Comparison of ENCODE assay signal across 37 mouse cellular contexts in the genomic region with DNA sequence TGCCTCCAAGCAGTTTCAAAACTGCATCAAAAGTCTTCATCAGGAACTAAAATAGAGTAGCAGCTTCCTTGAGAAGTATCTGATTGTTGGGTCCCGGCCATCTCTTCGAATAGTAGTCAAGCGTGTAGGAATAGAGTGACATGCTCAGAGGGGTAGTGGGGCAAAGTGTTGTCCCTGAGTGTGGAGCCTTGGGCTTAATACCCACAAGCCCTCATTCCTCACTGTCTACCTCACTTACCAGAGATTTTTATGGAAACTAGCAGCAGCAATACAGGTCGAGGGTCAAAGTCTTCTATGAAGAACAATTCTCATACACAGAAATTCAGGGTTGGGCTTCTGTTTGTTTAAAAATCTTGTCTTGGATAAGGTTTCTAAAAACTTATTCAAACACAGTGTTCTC. TPM values are rescaled to one million over a fixed set of nuclear protein-coding genes. Genes with fewer than 3 reads are reported as not detected.
"Had no signal": no experiment of that assay in that cellular context is flagged by ENCODE, and none has a peak within 500 bp of the region (broad histone marks: within the 10 kb centered on the region; RNA-seq: fewer than 3 reads in every experiment).

No protein-coding gene starts in this region.

- H3K4me3 ChIP-seq: limb, embryonic 10.5 days; limb, embryonic 12.5 days; limb, embryonic 13.5 days; limb, embryonic 15.5 days; liver, embryonic 12.5 days; liver, embryonic 13.5 days; liver, embryonic 15.5 days; lung, embryonic 15.5 days; megakaryocyte, embryonic 14.5 days; midbrain, embryonic 10.5 days; midbrain, embryonic 12.5 days; midbrain, embryonic 13.5 days; midbrain, embryonic 15.5 days; myocyte had no signal

- ATAC-seq: liver, embryonic 12.5 days; liver, postnatal 0 days; lung, postnatal 0 days; midbrain, embryonic 13.5 days; midbrain, embryonic 15.5 days; midbrain, embryonic 16.5 days had no signal

- DNase-seq: left cerebral cortex, postnatal 4 days; liver; liver, embryonic 13.5 days; liver, postnatal 0 days; lung, adult 18-20 months; lung, adult 2 months; lung, embryonic 14.5 days; lung, postnatal 10 days; lung, postnatal 14 days; lung, postnatal 36 days; lung, postnatal 4 days; midbrain, embryonic 14.5 days had no signal

- H3K9me3 ChIP-seq: limb, embryonic 10.5 days; limb, embryonic 12.5 days; limb, embryonic 13.5 days; limb, embryonic 15.5 days; liver, embryonic 12.5 days; liver, embryonic 13.5 days; liver, embryonic 15.5 days; lung, embryonic 15.5 days; megakaryocyte, embryonic 14.5 days; midbrain, embryonic 10.5 days; midbrain, embryonic 12.5 days; midbrain, embryonic 13.5 days; midbrain, embryonic 15.5 days had no signal

- H3K4me1 ChIP-seq: limb, embryonic 15.5 days; liver, embryonic 12.5 days; liver, embryonic 13.5 days; liver, embryonic 15.5 days; megakaryocyte, embryonic 14.5 days; midbrain, embryonic 10.5 days; midbrain, embryonic 12.5 days; midbrain, embryonic 13.5 days; midbrain, embryonic 15.5 days had no signal

- H3K27me3 ChIP-seq: limb, embryonic 12.5 days; limb, embryonic 15.5 days; liver, embryonic 12.5 days; liver, embryonic 13.5 days; liver, embryonic 15.5 days; lung, embryonic 15.5 days; midbrain, embryonic 12.5 days; midbrain, embryonic 13.5 days; midbrain, embryonic 15.5 days had no signal

- H3K27ac ChIP-seq: limb, embryonic 10.5 days; limb, embryonic 12.5 days; limb, embryonic 13.5 days; limb, embryonic 15.5 days; liver, embryonic 12.5 days; liver, embryonic 13.5 days; liver, embryonic 14.5 days; liver, embryonic 15.5 days; lung, embryonic 15.5 days; macrophage; midbrain, embryonic 10.5 days; midbrain, embryonic 12.5 days; midbrain, embryonic 13.5 days; midbrain, embryonic 15.5 days had no signal

- H3K36me3 ChIP-seq: limb, embryonic 10.5 days; limb, embryonic 12.5 days; limb, embryonic 13.5 days; limb, embryonic 15.5 days; liver, embryonic 12.5 days; liver, embryonic 15.5 days; lung, embryonic 15.5 days; midbrain, embryonic 10.5 days; midbrain, embryonic 12.5 days; midbrain, embryonic 13.5 days; midbrain, embryonic 15.5 days had no signal

- H3K9ac ChIP-seq: limb, embryonic 12.5 days; limb, embryonic 13.5 days; limb, embryonic 15.5 days; liver, embryonic 12.5 days; liver, embryonic 13.5 days; liver, embryonic 14.5 days; liver, embryonic 15.5 days; liver, postnatal 0 days; lung, embryonic 14.5 days; lung, embryonic 15.5 days; midbrain, embryonic 12.5 days; midbrain, embryonic 13.5 days; midbrain, embryonic 15.5 days had no signal

- H3K4me2 ChIP-seq: limb, embryonic 12.5 days; limb, embryonic 13.5 days; limb, embryonic 15.5 days; liver, embryonic 11.5 days; liver, embryonic 12.5 days; liver, embryonic 13.5 days; liver, embryonic 15.5 days; lung, embryonic 14.5 days; lung, embryonic 15.5 days; midbrain, embryonic 11.5 days; midbrain, embryonic 12.5 days; midbrain, embryonic 13.5 days; midbrain, embryonic 15.5 days had no signal

RNA-seq across cellular contexts. Expression of gene Rtp1, which starts 21.9 kb away (rescaled TPM):
- polyA plus RNA-seq: limb, embryonic 10.5 days; limb, embryonic 11.5 days; limb, embryonic 12.5 days; limb, embryonic 13.5 days; limb, embryonic 14.5 days; limb, embryonic 15.5 days; liver, adult 2 months; liver, embryonic 11.5 days; liver, embryonic 12.5 days; liver, embryonic 13.5 days; liver, embryonic 14.5 days; liver, embryonic 15.5 days; liver, embryonic 16.5 days; liver, postnatal 0 days; lung, adult 2 months; lung, embryonic 14.5 days; lung, embryonic 15.5 days; lung, embryonic 16.5 days; lung, postnatal 0 days; macrophage; midbrain, embryonic 10.5 days; midbrain, embryonic 11.5 days; midbrain, embryonic 12.5 days; midbrain, embryonic 14.5 days; midbrain, embryonic 15.5 days; myocyte; neural tube, embryonic 11.5 days had no signal
